Mouse (Mus musculus) leukemia stem cell, adult 10-12 weeks (primary cell): Measurements from ENCODE around the gene Rhox2b. TPM values are rescaled to one million over a fixed set of nuclear protein-coding genes. Genes with fewer than 3 reads are reported as not detected.

Source experiments
- polyA plus RNA-seq: library from polyadenylated mRNA; stranded (reverse); fragments of >175 nt; gene quantifications from 2 replicates; pipeline ENCODE4 v1.2.3, GENCODE M21; 2012; ENCODE audit warnings: low replicate concordance

Rhox2b gene
- not detected in 2 replicates for polyA plus RNA-seq

DNA sequence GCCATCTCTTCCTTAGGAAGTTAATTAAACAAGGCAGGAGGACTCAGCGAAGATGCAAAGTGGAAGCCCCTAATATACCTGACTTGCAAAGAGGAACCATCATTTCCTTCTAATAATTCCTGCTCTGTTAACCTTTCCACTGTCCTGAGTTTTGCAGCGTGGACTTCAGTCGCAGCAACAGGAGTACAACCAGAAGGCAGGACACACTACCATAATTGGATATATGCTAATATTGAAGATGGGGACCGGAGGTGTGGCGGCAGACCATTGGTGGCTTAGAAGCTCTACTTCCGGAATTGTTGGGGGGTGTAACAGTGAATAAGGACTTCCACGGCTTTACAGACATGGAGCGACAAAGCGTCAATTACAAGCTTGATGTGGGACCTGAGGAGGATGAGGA lies at the start of gene Rhox2b:
Gene Rhox2b, plus strand, starts transcription at position 301 of the 400 bp plus-strand sequence.

DNA sequence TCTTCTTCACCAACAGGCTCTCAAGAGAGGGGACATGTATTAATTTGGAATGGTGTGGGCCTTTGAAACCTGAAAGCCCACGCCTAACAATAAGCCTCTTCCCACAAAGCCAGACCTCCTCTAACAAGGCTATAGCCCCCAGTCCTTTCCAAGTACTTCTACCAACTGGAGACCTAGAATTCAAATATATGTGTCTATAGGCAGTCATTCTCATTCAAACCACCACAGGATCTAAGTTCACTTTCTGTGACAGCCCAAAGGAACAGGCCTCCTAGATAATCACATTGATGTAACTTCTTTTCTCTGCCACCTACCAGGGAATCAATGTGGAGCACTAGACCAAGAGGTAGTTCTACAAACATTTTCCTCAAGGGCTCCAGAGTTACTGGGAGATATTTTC lies 32.1 kb upstream of the Rhox2b start, which contains the start of gene Rhox3a2:
Gene Rhox3a2, plus strand, starts transcription at position 301 of the 400 bp plus-strand sequence.

DNA sequence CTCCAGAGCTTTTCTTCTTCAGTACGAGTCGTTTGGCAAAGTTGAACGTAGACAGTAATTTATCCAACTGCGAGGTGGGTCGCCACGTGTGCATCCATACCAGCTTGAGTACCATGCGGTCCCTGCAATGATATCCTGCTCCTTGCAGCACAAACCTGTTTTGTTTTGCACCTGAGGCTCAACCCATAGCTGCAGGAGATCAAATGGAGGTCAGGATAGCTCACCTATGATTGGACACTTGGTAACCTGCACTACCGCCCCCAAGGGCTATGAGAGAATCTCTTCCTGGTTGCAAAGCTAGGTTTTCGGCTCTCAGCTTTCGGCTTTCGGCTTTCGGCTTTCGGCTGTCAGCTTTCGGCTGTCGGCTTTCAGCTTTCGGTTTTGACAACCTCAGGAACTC lies 21.3 kb upstream of the Rhox2b start, which contains the start of gene Rhox4a2:
Gene Rhox4a2, plus strand, starts transcription at position 301 of the 400 bp plus-strand sequence.

DNA sequence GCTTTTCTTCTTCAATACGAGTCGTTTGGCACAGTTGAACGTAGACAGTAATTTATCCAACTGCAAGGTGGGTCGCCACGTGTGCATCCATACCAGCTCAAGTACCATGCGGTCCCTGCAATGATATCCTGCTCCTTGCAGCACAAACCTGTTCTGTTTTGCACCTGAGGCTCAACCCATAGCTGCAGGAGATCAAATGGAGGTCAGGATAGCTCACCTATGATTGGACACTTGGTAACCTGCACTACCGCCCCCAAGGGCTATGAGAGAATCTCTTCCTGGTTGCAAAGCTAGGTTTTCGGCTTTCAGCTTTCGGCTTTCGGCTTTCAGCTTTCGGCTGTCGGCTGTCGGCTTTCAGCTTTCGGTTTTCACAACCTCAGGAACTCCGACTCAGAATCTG lies 20.3 kb downstream of the Rhox2b start, which contains the start of gene Rhox4b:
Gene Rhox4b, plus strand, starts transcription at position 301 of the 400 bp plus-strand sequence.

DNA sequence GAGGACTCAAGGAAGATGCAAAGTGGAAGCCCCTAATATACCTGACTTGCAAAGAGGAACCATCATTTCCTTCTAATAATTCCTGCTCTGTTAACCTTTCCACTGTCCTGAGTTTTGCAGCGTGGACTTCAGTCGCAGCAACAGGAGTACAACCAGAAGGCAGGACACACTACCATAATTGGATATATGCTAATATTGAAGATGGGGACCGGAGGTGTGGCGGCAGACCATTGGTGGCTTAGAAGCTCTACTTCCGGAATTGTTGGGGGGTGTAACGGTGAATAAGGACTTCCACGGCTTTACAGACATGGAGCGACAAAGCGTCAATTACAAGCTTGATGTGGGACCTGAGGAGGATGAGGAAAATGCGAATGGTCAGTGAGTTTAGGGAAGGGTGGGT lies 41.5 kb downstream of the Rhox2b start, which contains the start of gene Rhox2c:
Gene Rhox2c, plus strand, starts transcription at position 301 of the 400 bp plus-strand sequence.

DNA sequence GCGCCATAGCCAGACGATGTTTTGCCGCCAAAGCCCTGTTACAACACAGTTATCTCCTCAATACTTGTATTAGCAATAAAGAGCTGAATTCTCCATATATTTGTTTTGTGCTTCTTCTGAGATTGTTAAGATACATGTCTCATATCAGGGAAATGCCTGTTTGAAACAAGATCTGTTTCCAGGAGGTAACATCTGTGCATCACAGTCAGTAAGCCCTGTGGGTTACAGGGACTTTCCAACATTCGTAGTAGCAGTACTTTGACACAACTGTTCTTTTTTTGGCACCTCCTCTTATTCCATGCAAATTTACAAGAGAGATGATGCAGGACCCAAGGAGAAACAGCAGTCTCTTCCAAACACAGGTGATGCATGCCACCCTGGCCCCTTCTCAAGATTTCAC lies 46.4 kb downstream of the Rhox2b start, which contains the start of gene Rhox3c:
Gene Rhox3c, plus strand, starts transcription at position 301 of the 400 bp plus-strand sequence.

Other genes with a start within 250 kb of the Rhox2b start
- not detected in 2 replicates for gene Akap14, start 243.2 kb upstream of the Rhox2b start, polyA plus RNA-seq
- 30.7 and 109 TPM in 2 replicates for gene Ndufa1, start 220.9 kb upstream of the Rhox2b start, polyA plus RNA-seq
- gene Rnf113a1, start 220.8 kb upstream of the Rhox2b start, polyA plus RNA-seq, result 1.7 and 2.7 TPM in 2 replicates
- not detected in 2 replicates for gene Gm9, start 201.0 kb upstream of the Rhox2b start, polyA plus RNA-seq
- not detected in 2 replicates for gene Rhox1, start 189.8 kb upstream of the Rhox2b start, polyA plus RNA-seq
- gene Rhox2a, start 167.1 kb upstream of the Rhox2b start, polyA plus RNA-seq, result not detected in 2 replicates
- gene Rhox3a, start 162.1 kb upstream of the Rhox2b start, polyA plus RNA-seq, result not detected in 2 replicates
- not detected in 2 replicates for gene Rhox4a, start 146.7 kb upstream of the Rhox2b start, polyA plus RNA-seq
- not detected in 2 replicates for gene Rhox3a2, start 32.0 kb upstream of the Rhox2b start, polyA plus RNA-seq
- not detected in 2 replicates for gene Rhox4a2, start 21.2 kb upstream of the Rhox2b start, polyA plus RNA-seq
- gene Rhox4b, start 20.4 kb downstream of the Rhox2b start, polyA plus RNA-seq, result not detected in 2 replicates
- not detected in 2 replicates for gene Rhox2c, start 41.6 kb downstream of the Rhox2b start, polyA plus RNA-seq
- gene Rhox3c, start 46.5 kb downstream of the Rhox2b start, polyA plus RNA-seq, result not detected in 2 replicates
- not detected in 2 replicates for gene Rhox4c, start 68.3 kb downstream of the Rhox2b start, polyA plus RNA-seq
- not detected in 2 replicates for gene Rhox2d, start 81.4 kb downstream of the Rhox2b start, polyA plus RNA-seq
- gene Rhox4d, start 102.3 kb downstream of the Rhox2b start, polyA plus RNA-seq, result not detected in 2 replicates
- gene Rhox2e, start 118.4 kb downstream of the Rhox2b start, polyA plus RNA-seq, result not detected in 2 replicates
- not detected in 2 replicates for gene Rhox3e, start 130.0 kb downstream of the Rhox2b start, polyA plus RNA-seq
- not detected in 2 replicates for gene Rhox4e, start 145.3 kb downstream of the Rhox2b start, polyA plus RNA-seq
- not detected in 2 replicates for gene Rhox2f, start 159.3 kb downstream of the Rhox2b start, polyA plus RNA-seq
- gene Rhox3f, start 168.9 kb downstream of the Rhox2b start, polyA plus RNA-seq, result not detected in 2 replicates
- not detected in 2 replicates for gene Rhox4f, start 195.6 kb downstream of the Rhox2b start, polyA plus RNA-seq
- gene Rhox3g, start 216.5 kb downstream of the Rhox2b start, polyA plus RNA-seq, result not detected in 2 replicates
- not detected in 2 replicates for gene Rhox2g, start 231.4 kb downstream of the Rhox2b start, polyA plus RNA-seq
- gene Rhox4g, start 239.3 kb downstream of the Rhox2b start, polyA plus RNA-seq, result not detected in 2 replicates